Mouse (Mus musculus) heart, adult 18-20 months (tissue): Measurements from ENCODE around the gene Nt5c2. TPM values are rescaled to one million over a fixed set of nuclear protein-coding genes. Genes with fewer than 3 reads are reported as not detected.
A peak's percentile ranks its signal among the peaks of the same experiment; 100 is the strongest.

Source experiments
- DNase-seq, 2 experiments: peaks; one replicate each; pipeline ENCODE4 v3.0.0; 2021 to 2022; ENCODE audit warnings: mixed read lengths in 1 of 2
- total RNA-seq, 2 experiments: library from RNA; stranded (reverse); gene quantifications; 2 replicates each; pipeline ENCODE4 v1.2.3; 2021

Nt5c2 gene
- total RNA-seq, 2 experiments from 2014 or later = 63.6 to 64.0 TPM

DNA sequence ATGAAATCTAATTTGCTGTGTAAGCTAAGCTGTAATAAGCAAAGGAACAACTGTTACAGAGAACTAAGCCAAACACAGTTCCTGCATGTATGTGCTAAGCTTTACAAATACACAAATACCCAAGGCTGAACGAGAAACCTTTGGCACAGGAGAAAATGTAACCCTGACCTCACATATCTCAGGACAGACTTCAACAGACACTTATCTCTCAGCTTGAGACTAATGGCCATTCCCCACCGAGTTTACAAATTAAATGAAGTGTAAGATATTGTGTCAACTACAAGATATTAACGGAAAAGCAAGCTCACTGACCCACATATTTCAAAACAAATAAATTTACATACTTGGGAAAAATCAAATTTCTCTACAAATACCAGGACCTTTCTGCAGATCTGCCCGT is 86.8 kb downstream of the Nt5c2 start:
- DNase-seq = no peak

DNA sequence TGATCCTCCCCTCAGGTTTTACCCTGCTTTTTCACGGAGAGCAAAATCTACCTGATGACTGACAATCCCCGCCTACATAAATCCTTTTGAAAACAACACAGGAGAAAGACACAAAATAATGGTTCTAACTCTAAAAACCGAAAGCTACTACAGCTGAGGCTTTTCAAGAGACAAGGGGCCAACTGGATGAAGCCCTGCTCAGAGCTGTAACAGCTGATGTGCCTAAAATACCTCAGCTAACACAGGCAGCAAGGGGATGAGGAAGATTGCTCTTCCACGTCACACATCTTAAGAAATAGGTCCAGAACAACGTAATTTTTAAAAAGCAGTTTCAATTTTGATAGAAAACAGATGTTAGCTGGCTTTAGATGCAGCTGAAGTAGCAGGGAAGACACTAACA is 88.0 kb downstream of the Nt5c2 start:
- DNase-seq = peak; percentile 34 to 40

- no peak for DNase-seq
Observed at GRCm38 (mm10) chr19:46926357-46926756, 88.6 kb downstream of the Nt5c2 start.

DNA sequence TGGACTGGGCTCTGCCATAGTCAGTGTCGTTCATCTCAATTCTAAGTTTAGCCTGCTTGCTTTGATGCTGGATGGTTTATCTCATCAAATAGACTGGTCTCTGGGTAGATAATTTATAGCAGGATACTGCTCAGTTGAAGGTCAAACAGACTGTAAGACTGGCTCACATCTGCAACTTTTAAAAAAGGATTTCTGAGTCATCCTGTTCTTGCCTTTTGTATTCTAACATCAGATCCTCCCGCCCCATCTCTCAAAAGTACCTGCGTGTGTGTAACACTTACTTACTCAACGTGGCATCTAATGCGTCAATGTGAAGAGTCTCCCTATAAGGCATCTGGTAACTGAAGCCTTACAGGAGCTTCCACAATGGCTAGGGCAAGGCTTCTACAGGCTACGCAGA is 94.4 kb downstream of the Nt5c2 start:
- DNase-seq = no peak

GRCm38 (mm10) chr19:46915406-46916080 is 99.4 kb downstream of the Nt5c2 start:
- DNase-seq = peak; percentile 44 to 47

DNA sequence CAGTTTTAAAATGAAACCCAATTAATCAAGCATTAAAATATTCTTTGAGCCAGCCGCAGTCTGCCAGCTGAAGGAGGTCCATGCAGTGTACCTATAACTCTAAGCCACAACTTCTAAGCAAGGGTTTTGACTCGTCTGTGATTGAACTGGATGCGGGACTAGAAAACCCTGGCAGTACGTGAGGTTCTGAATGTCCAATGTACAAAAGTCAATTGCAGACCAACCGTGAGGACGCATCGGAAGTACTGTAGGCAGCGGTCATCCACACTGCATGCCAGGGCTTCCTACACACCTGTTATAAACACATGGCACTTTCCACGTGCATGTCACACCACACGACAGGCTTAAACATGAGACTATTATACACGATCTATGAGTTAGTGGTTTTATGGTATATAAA is 101.3 kb downstream of the Nt5c2 start:
- no peak for DNase-seq

GRCm38 (mm10) chr19:46911492-46911891 is 103.5 kb downstream of the Nt5c2 start:
- no peak for DNase-seq

GRCm38 (mm10) chr19:46908977-46909376 is 106.0 kb downstream of the Nt5c2 start:
- DNase-seq = peak; percentile 73

DNA sequence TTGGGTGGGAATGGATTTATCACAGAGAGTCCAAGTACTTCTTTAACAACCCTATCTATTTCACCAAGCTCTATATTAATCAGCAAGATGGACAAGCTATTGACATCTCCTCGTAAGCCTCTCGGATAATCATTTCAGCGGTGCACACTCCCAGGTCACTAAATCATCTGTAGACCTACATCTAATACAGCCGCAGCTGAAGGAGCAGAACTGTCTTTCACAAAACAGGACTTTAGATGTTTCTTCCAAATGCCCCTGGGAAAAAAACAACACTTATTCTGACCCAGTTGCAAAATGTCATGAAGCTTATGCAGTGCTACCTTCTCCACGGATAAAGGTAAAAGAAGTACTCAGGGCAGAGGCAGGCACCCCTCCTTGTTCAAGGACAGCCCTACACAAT is 106.7 kb downstream of the Nt5c2 start:
- DNase-seq = no peak

DNA sequence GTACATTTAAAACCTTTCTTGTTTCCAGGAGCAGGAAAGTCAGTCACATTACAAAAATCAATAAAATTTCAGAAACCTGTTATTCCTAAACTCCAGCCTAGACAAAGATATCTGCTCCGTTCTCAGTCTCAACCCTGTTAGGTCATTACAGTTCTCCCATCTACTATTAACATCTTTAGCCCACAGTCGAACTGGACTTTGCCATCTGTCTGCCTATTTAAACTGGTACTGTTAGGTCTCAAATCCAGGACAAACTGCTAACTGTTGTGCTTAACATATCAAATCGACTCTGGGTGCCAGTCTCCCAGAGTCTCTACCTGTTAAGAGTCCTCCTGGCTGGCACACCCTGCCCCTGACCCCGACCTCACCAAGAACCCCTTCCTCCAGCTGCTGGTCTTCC is 109.0 kb downstream of the Nt5c2 start:
- DNase-seq = no peak

GRCm38 (mm10) chr19:46905383-46905782 is 109.6 kb downstream of the Nt5c2 start:
- no peak for DNase-seq

DNA sequence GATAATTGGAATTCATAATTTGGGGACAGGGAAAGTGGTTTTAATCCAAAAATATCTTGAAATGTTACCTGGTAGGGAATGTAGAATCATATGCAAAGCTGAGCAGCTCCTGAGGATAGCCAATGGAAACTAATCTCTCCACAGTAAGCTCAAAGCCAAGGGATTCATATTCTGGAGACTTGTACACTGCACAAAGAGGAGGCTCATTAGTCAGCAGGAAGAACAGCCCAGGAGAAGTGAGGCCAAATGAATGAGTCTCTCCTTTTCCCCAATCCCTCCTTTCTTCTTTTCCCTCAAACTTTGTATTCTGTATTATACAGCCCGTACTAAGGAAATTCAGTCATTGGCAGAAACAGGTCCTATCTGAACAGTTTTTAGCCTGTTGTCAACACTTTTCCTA is 110.0 kb downstream of the Nt5c2 start:
- DNase-seq = no peak

- DNase-seq = no peak
Observed at GRCm38 (mm10) chr19:46903379-46903778, 111.6 kb downstream of the Nt5c2 start.

DNA sequence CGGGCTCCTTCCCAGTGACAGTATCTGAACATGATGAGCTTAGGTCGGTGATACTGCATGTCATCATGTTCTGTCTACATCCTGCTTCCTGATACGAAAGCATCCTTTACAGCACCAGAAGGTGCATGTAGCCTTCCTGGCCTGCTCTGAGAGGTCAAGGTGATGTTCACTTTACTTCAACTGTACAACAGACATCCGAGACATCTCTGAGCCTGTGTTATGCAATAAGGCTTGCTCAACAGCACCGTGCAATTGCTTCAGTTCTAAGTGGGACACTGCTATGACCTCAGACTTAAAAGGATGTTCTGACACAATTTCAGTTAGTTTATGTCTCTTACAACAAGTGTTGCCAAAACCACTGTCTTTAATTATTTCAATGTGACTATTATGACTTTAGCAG is 113.6 kb downstream of the Nt5c2 start:
- DNase-seq = peak; percentile 70 to 74

DNA sequence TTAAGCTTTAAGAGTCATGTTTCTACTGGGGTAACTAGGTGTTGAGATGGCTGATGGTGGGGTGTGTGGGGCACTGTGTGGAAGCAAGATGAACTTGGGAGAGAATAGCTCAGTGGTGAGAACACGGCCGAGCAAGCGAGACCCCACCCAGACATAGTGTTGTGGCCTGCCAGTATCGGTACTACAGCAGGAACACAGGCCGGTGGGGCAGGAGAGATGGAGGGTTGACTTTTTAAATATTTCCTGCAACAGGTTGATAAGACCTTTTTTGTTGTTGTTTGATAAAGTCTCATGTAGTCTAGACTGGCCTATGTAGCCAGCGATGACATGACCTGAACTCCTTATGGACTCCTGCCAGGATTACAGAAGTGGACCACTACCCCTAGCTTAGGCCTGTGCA is 114.2 kb downstream of the Nt5c2 start:
- DNase-seq = no peak

- no peak for DNase-seq
Observed at GRCm38 (mm10) chr19:46899871-46900270, 115.1 kb downstream of the Nt5c2 start.

DNA sequence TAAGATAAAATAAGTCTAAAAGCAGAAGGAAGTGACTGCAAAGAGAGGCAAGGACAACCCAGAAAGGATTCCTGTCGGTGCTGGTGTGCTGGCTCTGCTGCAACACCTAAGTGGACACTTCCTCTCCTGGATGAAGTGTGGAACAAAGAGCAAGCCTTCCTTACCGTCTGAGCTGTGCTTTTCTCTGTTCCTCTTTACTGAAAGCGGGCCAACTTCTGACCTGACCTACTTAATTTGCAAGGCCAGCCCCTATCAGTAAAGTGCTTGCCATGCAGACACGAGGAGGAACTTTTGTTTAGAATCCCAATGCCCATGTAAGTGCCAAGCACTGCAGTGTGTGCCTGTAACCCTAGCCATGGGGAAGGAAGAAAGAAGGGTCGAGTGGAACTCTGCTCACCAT is 115.6 kb downstream of the Nt5c2 start:
- peak; percentile 75 to 85 for DNase-seq

DNA sequence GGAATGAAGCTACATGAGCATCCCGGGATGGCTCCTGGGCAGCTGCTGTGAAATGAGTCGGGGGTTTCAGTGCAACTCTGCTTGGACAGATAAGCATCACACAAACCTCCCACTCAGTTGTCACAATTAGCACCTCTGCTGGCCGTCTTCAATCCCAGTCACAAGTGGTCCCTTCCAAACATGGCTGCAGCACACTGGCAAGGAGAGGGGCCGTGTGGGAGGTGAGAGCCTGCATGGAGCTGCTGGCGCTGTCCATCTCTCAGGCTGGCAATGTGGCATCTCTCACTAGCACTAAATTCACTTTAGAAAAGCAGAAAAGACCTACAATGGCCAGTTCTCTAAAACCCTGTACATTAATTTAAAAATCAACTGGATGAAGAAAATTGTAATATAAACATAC is 116.7 kb downstream of the Nt5c2 start:
- DNase-seq = no peak

DNA sequence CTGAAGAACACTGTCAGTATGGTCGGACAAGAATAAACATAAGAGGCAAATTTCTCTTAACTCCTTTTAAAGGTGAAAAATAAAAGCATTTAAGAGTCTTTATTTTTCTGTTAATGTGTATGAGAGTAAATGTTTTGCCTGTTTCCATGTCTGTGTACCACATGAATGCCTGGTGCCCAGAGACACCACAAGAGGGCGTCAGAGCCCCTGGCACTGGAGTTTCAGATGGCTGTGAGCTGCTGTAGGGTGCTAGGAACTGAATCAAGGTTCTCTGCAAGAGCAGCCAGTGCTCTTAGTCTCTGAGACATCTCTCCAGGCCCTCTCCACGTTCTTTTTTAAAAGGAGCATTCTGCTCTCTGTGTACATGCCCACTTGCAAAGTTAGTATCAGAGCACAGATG is 117.8 kb downstream of the Nt5c2 start:
- DNase-seq = no peak

- no peak for DNase-seq
Observed at GRCm38 (mm10) chr19:46893484-46893883, 121.5 kb downstream of the Nt5c2 start.

DNA sequence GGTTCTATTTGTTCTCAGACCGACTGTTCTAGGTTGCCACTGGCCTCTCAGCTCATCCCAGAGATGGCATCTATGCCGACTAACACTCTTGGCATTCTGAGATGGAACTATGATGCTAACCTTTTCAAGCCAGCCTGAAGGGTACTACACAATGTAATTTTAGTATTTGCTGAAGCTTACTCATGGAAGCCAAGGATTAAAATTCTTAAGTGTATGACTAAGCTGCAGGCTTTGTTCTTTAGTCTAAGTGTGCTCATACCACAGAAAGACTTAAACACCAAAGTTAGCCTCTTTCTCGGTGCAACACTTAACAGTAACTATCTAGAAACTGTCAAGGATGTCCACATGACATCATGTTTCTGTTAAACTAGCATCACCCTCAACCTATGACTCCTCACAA is 122.1 kb downstream of the Nt5c2 start:
- no peak for DNase-seq

- DNase-seq = no peak
Observed at GRCm38 (mm10) chr19:46890657-46891056, 124.3 kb downstream of the Nt5c2 start.

GRCm38 (mm10) chr19:46889666-46890065 is 125.3 kb downstream of the Nt5c2 start:
- DNase-seq = no peak

- DNase-seq = peak in 1 of 2 experiments; percentile 31
Observed at GRCm38 (mm10) chr19:46887811-46888527, 127.0 kb downstream of the Nt5c2 start.
